Mouse (Mus musculus) thymus, postnatal 0 days (tissue): ENCODE data around the gene 3110009E18Rik. TPM values are rescaled to one million over a fixed set of nuclear protein-coding genes. Genes with fewer than 3 reads are reported as not detected.

Source experiments
- DNase-seq: peaks from one replicate; pipeline ENCODE4 v3.0.0-alpha.2; 2015; ENCODE audit warnings: low spot score
- polyA plus RNA-seq: library from polyadenylated mRNA; unstranded; fragments of >200 nt; fragmentation: Nextera tagmentation; extraction: Ambion mirVana; gene quantifications from 2 replicates; pipeline ENCODE4 v1.2.1, GENCODE M21; 2015

3110009E18Rik gene
- polyA plus RNA-seq, 1 experiment from 2014 or later, result 56.4 TPM

DNA sequence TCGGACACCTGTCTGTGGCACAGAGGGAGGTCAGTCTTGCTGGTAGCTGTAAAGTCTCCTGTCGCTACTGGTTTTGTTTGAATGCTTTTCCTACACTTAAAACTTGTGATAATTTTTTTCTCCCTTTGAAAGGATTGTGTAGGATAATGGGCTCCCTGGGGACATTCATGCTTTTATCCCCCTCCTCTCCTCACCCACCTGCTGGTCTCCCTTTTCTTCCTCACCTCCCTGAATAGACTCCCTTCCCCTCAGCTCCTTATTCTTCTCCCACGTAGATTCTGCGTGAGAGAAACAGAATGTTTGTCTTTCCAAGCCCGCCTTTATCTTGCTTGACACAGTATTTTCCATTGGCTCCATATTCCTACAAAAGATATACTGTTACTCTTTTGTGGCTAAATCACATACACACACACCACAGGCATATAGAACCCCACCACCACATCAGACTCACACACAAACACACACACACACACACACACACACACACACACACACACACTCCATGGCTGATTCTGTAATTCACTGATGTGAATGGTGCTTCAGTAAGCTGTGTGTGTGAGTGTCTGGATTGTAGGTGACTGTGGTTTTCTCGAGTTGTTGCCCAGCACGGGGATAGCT is 18.0 kb downstream of the 3110009E18Rik start:
- no peak for DNase-seq

DNA sequence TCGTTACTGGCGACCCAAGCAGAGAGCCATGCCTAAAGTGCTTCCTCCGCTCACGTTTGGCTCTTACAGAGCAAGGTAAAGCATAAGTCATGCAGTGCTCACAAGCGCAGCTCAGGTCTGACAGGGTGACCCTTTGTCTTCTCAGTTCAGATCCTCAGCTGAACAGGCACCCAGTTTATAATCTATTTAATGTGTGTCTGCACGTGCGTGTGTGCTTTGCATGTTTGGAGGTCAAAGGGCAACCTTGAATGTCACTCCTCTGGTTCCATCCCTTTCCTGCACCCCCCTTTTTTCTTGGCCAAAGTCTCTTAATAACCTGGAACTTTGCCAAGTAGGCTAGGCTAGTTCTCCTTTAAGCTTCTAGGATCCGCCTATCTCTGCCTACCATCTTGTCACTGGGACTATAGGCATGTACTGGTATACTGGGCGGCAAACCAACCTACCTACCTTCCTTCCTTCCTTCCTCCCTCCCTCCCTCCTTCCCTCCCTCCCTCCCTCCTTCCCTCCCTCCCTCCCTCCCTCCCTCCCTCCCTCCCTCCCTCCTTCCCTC is 19.2 kb downstream of the 3110009E18Rik start:
- DNase-seq, result no peak

- DNase-seq, result no peak
Observed at GRCm38 (mm10) chr1:120142551-120142950, 21.6 kb downstream of the 3110009E18Rik start.

- no peak for DNase-seq
Observed at GRCm38 (mm10) chr1:120145527-120146216, 24.7 kb downstream of the 3110009E18Rik start.

DNA sequence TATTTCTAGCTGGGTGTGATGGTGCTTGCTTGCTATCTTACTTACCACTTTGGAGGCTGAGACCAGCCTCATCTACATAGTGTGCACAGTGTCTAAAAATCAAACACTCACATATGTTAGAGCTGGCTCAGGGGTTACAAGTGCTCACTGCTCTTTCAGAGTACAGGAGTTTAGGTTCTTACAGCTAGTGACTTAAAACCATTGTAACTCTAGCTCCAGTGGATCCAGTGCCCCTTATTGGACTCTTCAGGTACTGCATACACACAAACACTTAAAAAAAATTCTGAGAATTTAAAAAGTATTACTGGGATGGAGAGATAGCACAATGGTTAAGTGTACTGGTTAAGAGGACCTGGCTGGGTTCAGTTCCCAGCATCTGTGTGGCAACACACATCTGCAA is 26.0 kb downstream of the 3110009E18Rik start:
- no peak for DNase-seq

DNA sequence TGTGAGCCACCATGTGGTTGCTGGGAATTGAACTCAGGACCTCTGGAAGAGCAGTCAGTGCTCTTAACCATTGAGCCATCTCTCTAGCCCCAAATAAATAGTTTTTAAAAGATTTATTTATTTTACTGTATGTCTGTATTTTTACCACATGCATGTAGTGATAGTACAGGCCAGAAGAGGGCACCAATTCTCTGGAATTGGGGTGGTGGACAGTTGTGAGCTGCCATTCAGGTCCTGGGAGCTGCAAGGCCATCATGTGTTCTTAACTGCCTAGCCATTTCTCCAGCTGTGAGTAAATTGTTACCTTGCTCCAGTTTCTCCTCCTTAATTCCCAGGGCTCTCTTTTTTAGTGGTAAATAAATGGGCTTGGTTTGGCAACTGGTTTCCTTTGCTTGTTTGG is 33.2 kb downstream of the 3110009E18Rik start:
- DNase-seq, result peak; percentile 25

DNA sequence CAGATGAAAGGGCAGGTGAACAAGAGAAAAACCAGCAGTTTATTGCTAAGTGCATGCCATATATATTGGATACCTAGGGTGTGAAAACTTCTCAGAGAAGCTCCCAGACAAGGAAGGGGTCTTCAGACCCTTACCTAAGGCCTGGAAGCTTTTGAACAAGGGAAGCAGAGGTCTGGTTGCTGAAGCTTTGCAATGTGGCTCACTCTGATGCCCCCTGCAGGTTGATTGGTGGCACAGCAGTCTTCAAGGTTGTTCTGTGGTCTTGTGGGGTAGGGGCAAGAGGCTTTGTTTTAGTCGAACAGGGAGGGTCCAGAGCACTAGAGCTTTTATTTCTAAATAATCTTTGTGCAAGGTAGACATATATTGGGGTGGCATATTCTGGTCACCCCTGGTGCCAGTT is 34.3 kb downstream of the 3110009E18Rik start:
- peak; percentile 54 for DNase-seq

GRCm38 (mm10) chr1:120158474-120159127 is 37.6 kb downstream of the 3110009E18Rik start:
- no peak for DNase-seq

- no peak for DNase-seq
Observed at GRCm38 (mm10) chr1:120161502-120161901, 40.5 kb downstream of the 3110009E18Rik start.

GRCm38 (mm10) chr1:120162616-120163015 is 41.6 kb downstream of the 3110009E18Rik start:
- DNase-seq, result no peak

- no peak for DNase-seq
Observed at GRCm38 (mm10) chr1:120168016-120168415, 47.0 kb downstream of the 3110009E18Rik start.

DNA sequence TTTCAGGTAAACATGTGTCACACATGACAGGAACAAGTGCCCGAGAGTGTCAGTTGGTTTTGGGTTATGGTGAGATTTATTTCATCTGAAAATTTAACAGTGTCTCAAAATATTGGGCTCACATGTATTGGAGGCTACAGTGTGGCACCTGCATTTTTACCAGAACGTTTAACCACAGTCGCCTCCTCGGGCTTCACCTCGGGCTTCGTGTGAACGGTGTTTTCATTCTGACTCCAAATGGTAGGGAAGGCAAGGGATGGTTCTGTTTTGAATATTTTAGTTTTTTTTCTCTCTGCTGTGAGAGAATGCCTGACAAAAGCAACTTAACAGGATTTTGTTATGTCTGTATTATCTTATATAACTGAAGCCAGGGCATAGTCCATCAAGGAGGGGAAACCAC is 47.7 kb downstream of the 3110009E18Rik start:
- DNase-seq, result no peak

DNA sequence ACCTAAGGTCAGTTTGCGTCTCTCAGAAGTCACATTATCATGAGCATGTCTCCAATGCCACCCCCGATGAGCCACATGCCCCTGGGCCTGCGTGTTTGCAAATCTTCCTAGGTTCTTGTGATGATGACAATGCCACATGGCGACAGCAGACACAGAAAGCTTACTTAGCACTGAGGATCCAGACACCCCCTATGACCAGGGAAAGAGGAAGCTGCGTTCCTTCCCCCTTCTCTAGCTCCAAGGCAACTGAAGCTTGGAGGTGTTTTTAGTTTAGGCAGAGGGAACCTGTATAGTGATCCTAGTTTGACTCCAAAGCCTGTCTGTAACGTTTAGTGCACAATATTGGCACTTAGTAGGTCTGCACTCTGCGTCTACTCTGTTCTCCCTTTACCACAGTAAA is 49.3 kb downstream of the 3110009E18Rik start:
- no peak for DNase-seq

DNA sequence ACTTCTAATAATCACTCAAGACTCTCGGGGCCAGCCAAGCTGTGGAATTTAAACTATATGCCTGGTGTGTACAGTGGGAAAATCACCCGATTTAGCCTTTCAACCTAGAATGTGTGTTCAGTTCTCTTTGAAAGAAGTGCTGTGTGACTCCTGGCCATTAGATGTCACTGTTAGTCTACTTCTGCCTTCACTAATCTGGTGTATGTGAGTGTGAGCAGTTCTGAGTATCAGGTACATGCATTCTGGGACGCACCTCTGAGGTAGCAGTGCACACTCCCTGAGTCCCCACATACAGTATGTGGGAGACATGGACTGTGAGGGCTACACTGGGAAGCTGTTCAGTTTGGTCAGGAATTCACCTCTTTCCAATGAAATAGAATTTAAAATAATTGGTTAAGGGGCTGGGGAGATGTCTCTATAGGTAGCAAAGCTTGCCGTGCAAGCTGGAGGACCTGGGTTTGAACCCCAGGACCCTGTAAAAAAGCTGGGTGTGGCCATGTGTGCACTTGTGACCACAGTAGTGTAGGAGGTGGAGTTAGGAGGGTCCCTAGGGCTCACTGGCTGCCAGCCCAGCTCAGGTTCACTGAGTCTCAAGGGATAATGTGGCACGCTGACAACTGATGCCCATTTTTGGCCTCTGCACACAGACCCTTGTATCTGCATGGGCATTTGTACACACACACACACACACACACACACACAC is 51.0 kb downstream of the 3110009E18Rik start:
- no peak for DNase-seq

GRCm38 (mm10) chr1:120174991-120175390 is 54.0 kb downstream of the 3110009E18Rik start:
- DNase-seq, result no peak

- no peak for DNase-seq
Observed at GRCm38 (mm10) chr1:120176313-120176712, 55.3 kb downstream of the 3110009E18Rik start.

DNA sequence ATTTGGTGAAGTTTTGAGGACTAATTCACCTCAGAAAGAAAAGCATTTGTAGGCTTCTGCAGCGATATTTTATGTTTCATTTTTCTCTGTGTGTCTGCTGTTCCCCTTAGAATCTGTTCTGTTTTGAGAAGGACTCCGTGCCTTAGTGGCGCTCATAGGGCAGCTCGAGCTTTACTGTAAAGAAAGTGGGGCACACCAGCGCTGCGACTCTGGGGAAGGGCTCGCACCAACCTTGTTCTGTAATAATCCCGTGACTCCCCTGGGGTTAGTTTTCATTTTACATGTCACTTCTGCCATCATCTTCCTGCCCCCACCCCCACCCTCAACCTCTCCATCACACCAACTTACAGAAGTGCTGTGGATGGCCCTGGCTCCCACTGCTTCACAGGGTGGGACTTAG is 56.2 kb downstream of the 3110009E18Rik start:
- DNase-seq, result no peak

DNA sequence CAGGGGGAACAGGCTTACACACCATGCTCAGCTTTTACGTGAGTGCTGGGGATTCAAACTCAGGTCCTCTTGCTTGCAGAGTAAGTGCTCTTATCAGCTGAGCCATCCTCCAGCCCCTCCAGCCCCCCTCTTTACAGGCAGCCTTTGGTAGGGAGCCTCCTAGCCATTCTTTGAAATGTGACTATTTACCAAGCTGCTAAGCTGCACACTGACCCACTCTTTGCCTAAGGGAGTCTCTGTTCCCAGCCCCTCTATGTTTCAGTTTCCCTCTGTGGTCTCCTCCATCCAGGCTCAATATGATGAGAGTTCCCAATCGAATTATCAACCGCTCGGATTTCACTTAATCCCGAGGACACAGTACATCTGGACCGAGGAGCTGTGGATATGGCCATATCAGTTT is 65.2 kb downstream of the 3110009E18Rik start:
- no peak for DNase-seq

DNA sequence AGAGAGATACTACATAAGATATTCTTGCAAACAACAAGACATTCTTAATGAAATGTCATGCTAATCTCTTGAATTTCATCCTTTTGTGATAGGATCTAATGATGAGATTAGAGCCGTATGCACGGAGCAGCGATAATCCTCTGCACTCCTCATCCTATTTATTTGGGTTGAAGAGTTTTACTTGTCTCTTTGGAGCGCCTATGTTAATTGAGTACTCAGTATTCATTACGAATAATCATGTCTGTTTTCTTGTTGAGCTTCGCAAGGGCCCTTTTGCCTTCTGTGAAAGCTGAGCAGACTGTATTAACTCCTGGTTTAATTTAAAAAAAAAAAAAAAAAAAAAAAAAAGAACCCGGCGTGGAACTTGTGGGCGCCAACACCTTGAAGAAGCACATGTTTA is 65.7 kb downstream of the 3110009E18Rik start:
- no peak for DNase-seq

DNA sequence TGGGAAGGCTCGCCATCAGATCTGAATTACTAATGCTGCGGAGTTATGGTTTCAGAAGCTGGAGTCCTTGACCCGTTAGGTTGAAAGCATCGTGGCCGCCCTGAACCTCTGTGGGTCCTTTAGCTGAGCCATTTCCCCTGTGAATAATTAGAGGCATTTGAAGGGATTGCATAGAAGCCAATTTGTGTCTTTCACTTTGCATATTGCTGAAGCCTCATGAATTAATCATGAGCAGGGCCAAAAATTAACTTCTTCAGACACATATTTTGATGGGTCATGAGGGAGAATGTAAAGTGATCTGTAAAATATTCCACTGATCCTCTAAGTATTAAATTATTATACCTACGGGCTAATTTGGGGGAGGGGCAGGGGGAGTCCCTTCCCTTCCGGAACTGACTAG is 66.1 kb downstream of the 3110009E18Rik start:
- DNase-seq, result no peak

GRCm38 (mm10) chr1:120189206-120189605 is 68.2 kb downstream of the 3110009E18Rik start:
- DNase-seq, result no peak

- no peak for DNase-seq
Observed at GRCm38 (mm10) chr1:120190300-120190699, 69.3 kb downstream of the 3110009E18Rik start.
